Mouse (Mus musculus) thymus, postnatal 14 days (tissue): ENCODE results near the gene Mpst.

Experiments
- DNase-seq: peaks from one replicate; pipeline ENCODE4 v3.0.0; 2021

Mpst gene

DNA sequence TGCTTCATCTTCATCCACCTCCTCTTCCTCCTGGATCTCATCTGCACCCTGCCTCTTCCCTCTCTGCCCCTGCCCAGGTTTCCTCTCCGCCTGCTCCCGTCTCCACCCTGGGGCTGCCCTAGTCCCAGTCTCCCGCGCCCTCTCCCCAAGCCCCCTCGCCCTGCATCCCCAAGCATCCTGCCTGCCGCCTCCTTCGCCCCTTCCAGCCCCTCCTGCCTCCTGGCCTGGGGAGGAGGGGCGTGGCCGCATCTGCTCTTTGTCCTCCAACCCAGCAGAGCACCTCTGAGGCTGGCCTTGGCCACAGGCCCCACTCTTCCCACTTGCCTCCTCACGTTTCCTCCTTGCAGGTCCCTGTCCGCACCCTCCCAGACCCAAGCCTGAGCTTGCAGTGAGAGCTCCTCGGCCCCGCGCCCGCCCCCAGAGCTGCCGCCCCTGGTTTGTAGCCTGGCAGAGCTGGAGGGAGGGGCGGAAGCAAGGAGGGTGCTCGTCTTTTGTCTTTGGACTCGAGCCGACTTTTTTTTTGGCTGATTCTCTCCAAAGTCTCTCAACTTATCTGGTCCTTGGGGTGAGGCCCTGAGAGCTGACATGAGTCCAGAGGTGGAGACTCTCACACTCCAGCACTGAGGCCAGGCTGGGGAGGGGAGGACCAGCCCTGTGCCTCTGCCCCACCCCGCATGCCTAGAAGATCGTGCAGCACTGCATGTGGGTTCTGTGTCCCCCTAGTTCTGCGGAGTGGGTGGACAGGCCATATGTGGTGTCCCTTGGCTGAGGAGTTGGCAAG lies 31.2 kb downstream of the Mpst start:
- DNase-seq, result no peak

DNA sequence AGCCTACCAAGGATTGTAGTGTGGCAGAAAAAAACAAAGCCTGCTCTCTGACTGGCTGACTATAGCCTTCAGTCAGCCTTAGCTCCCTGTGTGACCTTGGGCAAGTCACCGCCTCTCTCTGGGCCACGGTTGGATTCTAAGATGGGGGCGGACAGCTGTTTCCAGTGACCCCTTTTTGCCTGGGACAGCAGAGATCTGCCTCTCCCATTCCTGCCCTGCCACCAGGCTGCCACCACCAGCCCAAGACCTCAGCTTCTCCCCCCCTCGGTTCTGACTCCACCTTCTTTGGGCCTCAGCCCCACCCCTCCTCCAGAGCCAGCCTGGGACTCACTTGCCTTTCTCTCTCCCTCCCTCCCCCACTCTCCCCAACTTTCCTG lies 31.8 kb downstream of the Mpst start:
- DNase-seq, result no peak

GRCm38 (mm10) chr15:78438505-78438904 lies 32.3 kb downstream of the Mpst start:
- no peak for DNase-seq

DNA sequence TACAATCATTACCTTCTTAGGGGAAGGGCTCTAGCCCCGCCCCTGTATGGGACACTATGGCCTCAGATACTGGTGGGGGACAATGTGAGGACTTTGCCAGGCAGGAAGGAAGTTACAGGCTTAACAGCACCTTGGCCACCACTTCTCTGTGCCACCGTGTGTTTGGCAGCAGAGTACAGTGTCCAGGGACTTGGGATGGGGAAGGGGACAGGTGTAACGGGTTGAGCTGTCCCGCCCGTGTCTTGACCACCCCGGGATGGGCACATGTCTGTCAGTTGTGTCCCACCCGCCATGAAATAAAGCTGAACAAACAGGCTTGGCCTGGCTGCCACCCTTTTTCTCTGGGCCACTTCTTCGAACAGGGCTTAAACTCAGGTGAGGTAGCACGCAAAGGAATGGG lies 32.8 kb downstream of the Mpst start:
- no peak for DNase-seq

GRCm38 (mm10) chr15:78442231-78442630 lies 36.0 kb downstream of the Mpst start:
- no peak for DNase-seq

DNA sequence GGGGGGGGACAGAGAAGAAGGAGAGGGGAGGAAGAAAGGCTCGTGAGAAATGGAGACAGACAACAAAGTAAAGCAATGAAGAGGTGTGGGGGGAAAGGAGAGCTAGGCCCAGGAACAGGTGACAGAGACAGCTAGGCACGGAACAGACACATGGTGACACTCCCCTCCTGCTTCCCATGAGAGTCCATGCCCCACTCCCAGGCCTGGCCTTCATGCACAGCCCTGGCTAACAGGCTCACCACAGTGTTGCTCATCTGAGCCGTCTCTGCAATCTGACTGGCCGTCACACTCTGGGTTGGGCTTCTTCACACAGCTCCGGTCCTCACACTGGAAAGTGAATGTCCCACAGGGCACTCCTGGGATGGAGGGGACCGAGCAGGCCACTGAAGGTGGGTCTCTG lies 37.6 kb downstream of the Mpst start:
- DNase-seq, result no peak

- DNase-seq, result no peak
These were observed 40.9 kb downstream of the Mpst start for GRCm38 (mm10) chr15:78447121-78447520.

GRCm38 (mm10) chr15:78447746-78448535 lies 41.7 kb downstream of the Mpst start:
- peak; percentile 93 for DNase-seq

GRCm38 (mm10) chr15:78449131-78449530 lies 42.9 kb downstream of the Mpst start:
- no peak for DNase-seq

- peak; percentile 42 for DNase-seq
These were observed 43.6 kb downstream of the Mpst start for GRCm38 (mm10) chr15:78449694-78450418.

GRCm38 (mm10) chr15:78450419-78450768 lies 44.2 kb downstream of the Mpst start:
- DNase-seq, result no peak

DNA sequence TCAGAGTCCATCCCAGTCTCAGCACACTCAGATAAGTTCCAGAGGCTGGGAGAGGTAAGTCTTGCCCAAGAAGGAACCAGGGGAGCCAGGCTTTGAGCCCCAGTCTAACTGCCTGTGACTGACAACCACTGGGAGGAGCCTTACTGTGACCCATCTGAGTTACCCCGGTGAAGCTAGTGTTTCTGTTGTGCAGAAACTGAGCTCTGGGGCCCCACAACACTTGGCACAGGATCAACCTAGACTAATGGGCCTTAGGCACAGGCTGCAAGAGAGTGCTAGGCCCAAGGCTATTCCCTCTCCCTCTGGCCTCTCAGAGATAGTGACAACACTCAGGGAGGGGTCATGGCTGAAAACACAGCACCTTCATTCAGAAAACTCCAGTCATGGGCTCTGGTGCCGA lies 45.0 kb downstream of the Mpst start:
- no peak for DNase-seq

DNA sequence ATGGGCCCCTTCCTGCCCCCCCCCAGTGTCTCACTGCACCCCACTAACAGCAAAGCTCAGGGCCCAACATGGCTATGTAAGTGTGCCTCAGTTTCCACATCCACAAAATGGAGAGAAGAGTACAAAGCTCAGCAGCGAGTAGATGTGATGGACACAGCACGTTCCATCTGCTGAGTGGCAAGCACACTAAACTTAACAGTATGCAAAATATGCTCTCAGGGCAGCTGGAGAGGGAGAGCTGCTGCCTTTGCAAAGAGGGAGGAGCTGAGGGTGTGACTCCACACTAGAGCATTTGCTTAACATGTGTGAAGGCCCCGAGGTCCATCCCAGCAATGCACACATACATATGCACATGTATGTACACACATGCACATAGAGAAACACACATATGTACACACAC lies 46.7 kb downstream of the Mpst start:
- no peak for DNase-seq

GRCm38 (mm10) chr15:78455168-78455567 lies 49.0 kb downstream of the Mpst start:
- DNase-seq, result no peak

- DNase-seq, result no peak
These were observed 49.8 kb downstream of the Mpst start for GRCm38 (mm10) chr15:78456051-78456450.

- no peak for DNase-seq
These were observed 51.0 kb downstream of the Mpst start for GRCm38 (mm10) chr15:78457193-78457592.

- peak; percentile 64 for DNase-seq
These were observed 56.8 kb downstream of the Mpst start for GRCm38 (mm10) chr15:78462981-78463380.
